Mouse (Mus musculus) c-Kit-positive CD71-positive TER-119-negative erythroid progenitor cells, embryonic 14.5 days (primary cell): ENCODE measurements around the gene Slc35b4.

Source experiments
- DNase-seq: peaks from one replicate; pipeline ENCODE4 v3.0.0-alpha.2; 2013; ENCODE audit warnings: low read depth

The Slc35b4 gene

DNA sequence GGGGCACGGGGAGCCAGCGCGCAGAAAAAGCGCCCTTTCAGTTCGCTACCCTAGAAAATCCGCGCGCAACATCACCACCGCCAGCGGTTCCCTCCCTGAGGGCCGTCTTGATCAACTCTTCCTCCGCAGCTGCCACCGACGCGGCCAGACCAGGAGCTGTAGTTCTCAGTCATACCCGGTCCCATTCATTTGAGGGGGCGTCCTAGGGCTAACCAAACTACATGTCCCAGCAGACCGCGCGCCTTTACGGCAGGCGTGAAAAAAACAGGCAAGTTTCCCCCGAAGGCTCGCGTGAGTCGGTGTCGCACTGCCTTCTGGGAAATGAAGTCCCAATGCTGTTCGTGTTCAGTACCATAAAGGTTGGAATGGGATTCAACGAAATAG, at the start of gene Slc35b4:
TSS of gene Slc35b4 (minus strand) at position 248 of the 384 bp plus-strand sequence.
- DNase-seq: peak; percentile 91

GRCm38 (mm10) chr6:34225004-34225599, 48.2 kb upstream of the Slc35b4 start:
- DNase-seq: no peak

- no peak for DNase-seq
Measured at GRCm38 (mm10) chr6:34216450-34217319, 39.8 kb upstream of the Slc35b4 start.

DNA sequence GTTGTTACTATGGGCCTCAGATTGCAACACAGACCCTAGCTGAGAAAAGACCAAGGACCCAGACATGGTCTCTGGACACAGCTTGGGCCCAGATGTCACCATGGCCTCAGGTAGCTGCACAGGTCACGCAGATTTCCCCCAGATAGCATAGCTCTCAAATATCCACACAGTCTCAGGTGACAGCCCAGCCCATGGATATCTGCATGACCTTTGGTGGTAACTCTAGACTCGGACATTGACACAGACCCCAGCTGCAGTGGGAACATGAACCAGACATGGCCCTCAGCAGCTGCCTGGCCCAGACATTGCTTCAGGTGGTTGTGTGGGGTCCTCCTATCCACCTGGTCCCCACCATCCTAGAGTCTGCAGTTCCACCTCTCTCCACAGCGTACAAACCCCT, 28.8 kb upstream of the Slc35b4 start:
- DNase-seq: no peak

DNA sequence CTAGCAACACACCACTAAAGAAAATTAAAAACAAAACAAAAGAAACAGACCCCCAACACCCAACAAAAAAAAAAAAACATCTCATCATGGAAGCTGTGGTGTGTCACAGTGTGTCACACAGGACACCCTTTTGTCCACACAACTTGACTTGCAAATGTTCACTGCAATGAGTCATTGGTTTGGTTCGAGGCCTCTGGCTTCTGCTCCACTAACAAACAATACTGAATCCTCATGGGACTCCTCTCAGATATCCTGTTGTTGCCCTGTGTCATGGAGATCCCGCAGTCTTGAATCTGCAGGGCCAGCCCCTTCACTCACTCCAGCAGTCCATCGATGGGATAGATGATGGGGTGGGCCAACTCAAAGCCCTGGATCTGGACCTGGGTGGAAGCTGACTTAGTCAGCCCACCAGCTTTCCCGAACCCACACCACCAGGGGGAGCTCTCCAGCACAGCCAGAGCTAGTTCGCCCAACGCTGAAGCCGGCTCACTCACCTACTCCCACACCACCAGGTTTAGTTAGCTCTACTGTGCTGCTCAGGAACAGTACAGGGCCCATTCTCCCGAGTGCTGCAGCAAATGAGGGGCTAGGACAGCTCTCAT, 28.2 kb upstream of the Slc35b4 start:
- no peak for DNase-seq

- no peak for DNase-seq
Measured at GRCm38 (mm10) chr6:34203503-34203902, 26.6 kb upstream of the Slc35b4 start.

DNA sequence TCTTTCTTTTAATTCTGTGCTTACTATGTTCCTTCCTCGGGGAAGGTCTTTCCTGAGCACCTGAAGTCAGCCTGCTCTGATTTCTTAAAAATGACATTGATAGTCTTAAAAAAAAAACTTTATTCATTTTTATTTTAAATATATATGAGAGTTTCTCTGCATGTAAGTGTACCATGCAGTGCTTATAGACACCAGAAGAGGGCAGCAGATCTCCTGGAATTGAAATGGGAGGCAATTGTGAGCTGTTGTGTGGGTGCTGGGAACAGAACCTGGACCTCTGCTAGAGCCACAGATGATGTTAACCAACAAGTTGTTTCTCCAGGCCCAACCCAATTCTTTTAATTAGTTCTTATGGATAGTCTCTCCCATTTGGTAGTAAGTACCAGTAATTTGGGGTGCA, 18.1 kb upstream of the Slc35b4 start:
- DNase-seq: no peak

DNA sequence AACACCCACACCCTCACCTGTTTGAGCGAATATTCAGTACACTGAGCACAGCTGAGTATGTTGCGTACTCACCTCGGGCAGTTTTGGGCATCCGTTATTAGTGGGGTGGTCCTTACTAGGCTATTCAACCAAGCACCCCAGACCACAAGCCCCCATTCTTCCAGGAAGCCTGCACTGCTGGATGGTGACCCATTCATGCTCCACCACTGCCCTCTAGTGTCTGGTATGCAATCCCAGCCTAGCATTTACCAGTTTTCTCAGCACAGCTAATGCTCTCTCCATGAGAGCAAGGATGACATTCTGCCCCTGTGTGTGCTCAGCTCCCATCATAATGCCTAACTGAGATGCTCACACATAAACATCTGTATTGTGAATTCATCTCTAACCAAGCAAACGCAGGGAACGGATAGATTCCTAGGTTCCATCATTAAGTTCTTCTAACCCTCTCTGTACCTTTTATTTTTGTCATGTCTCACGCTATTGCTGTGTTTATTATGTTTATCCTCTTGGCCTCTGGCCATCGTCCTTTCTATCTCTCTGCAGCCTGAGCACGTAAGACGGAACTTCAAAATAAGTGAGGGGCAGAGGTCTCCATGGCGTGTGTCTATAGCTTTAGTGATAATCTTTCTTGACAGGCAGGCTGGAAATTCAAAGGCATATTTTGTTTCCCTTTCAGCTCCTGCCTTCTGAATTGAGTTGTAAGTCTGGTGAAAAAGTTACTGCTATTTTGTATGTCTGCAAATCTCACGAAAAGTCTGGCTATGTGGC, 17.0 kb upstream of the Slc35b4 start:
- DNase-seq: no peak

DNA sequence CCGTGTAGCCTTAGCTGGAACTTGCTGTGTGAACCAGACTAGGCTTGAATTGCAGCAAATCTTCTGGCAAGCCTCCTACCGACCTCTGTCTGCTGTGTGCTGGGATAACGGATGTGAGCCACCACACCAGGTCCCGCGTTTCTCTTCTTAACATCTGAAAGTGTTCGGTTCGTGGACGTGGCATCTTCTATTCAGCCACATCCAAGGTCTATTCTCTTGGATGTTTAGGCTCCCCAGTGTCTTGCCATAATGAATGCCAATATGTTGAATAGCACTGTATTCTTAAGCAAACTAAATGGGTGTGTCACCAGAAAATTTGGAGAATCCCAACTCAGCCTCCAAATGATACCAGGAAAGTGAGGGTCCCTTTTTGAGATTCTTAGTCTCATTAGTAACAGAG, 14.5 kb upstream of the Slc35b4 start:
- no peak for DNase-seq

GRCm38 (mm10) chr6:34189494-34189893, 12.6 kb upstream of the Slc35b4 start:
- no peak for DNase-seq

GRCm38 (mm10) chr6:34187986-34188599, 11.2 kb upstream of the Slc35b4 start:
- DNase-seq: no peak

GRCm38 (mm10) chr6:34187273-34187863, 10.5 kb upstream of the Slc35b4 start:
- DNase-seq: no peak

DNA sequence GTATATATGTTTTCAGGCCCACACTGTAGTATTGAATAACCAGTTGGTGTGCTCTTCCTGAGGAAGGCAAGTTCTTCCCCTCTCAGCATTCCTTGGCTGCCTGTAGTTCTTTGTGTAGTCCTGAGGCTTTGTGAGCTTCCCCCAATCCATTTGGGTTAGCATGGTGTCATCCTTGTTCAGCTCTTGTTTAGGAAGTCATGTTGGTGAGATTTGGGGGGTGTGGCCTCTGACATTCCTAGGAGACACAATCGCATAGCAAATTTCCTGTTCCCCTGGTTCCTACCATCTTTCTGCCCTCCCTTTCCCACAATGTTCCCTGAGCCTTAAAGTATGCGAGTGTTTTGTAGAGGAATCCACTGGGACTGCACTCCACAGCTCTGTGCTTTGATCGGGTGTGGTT, 6.4 kb upstream of the Slc35b4 start:
- no peak for DNase-seq

DNA sequence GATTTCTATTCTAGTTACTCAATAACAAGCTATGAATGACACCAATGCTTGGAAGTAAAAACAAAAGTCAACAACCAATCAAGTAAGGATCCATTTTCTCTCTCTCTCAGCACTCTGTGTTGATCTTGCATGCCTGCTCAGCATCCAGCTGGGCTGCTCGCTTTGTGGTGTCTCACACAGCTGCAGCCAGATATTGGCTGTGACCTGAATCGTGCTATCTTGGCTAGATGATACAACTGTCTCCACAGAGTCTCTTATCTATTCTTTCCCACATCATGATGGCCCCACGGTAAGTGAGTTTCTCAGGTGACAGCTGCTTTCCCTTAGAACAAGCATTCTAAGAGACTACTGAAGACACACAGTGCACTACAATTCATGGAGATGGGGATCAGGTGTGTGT, 5.0 kb upstream of the Slc35b4 start:
- DNase-seq: no peak

GRCm38 (mm10) chr6:34179911-34180310, 3.0 kb upstream of the Slc35b4 start:
- no peak for DNase-seq

GRCm38 (mm10) chr6:34179007-34179406, 2.1 kb upstream of the Slc35b4 start:
- DNase-seq: no peak

DNA sequence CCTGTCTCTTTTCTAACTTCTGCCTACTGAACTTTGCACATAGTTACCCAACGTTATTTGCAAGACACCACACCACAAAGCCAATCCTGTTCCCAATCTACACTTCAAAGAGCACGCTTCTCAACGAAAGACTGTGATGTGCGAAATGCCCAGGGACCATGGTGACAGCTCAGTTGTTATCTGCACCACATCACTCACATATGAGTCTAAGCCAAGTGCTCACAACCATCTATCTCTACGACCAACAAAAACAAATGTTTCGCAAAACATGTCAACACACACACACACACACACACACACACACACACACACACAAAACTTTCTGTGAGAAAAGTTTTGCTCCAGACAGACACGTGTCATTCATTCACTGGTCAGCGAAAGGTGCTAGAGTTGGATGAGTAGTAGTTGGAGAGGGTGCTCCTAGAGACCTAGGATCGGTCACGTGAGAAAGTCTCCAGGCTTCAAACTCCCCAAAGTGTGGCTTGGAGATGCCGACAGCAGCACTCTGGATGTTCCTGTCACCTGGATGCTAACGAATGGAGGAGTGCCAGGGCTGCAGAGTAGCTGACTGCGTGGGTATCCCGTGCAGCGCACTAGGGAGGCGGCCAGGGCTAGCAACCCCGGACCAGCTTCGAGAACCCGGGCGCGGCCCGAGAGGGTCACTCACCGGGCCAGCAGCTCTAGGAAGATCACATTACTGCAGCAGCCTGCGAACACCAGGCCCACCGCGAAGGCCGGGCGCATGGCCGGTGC, 624 bp downstream of the Slc35b4 start:
- no peak for DNase-seq

DNA sequence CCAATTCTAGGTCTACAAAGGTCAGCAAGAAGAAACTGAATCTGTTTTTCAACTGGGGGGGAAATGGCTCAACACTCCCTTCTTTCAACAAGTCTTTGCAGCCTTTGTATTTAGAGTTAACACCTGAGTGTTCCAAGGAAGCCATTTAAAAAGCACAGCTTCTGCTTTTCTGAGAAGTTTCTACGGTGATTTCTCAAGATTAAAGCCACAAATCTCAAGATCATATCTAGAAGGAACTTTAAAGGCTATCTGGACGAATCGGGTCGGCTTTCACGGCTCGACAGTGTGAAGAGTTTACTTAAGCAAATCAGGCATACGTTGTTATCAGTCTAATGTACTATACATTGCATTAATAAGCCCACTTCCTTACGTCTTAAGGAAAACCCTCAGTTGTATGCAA, 2.2 kb downstream of the Slc35b4 start:
- DNase-seq: no peak

DNA sequence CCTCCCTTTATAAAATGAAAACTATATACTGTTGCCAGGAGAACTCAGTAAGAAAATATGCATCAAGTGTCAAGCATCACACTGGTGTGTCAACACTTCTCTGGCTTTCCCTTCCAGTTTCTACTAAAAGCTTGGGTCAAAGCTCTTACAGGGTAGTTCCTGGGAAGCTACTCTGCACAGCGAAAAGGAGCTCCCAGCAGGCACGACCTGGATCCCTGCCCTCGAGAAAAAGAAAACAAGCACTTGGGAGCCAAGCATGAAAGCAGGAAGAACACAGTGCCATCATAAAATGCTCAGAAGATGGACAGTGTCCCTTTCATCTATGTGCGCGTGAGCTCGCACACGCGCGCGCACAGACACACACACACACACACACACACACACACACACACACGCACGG, 3.7 kb downstream of the Slc35b4 start:
- DNase-seq: no peak

- DNase-seq: no peak
Measured at GRCm38 (mm10) chr6:34171748-34172457, 5.0 kb downstream of the Slc35b4 start.
